Mouse (Mus musculus) heart, postnatal 0 days (tissue): ENCODE data around the gene Rpl36al.

Experiments used
- CTCF ChIP-seq: IDR thresholded peaks from 2 replicates; pipeline ENCODE4 v1.5.1; 2016; ENCODE audit warnings: antibody characterized with exemption, control low read depth, low read depth
- EP300 ChIP-seq: IDR thresholded peaks from 2 replicates; pipeline ENCODE4 v1.6.1; 2016; ENCODE audit warnings: antibody characterized with exemption, low read depth

- TF ChIP-seq EP300 = no peak
- no peak for TF ChIP-seq CTCF
These were observed 26.8 kb downstream of the Rpl36al start for GRCm38 (mm10) chr12:69157107-69157506.
